Mouse (Mus musculus) G1E (cell line): ENCODE data around the gene Spata5.

Experiments
- CTCF ChIP-seq: IDR thresholded peaks from 2 replicates; pipeline ENCODE4 v1.5.1; 2012; ENCODE audit warnings: low read depth, low read length, inconsistent platforms, mixed read lengths
- GATA1 ChIP-seq: IDR thresholded peaks from 2 replicates; pipeline ENCODE4 v1.6.1; 2012; ENCODE audit warnings: borderline replicate concordance, low read length, inconsistent platforms, mixed read lengths
- GATA2 ChIP-seq: IDR thresholded peaks from 2 replicates; pipeline ENCODE4 v1.6.1; 2012; ENCODE audit warnings: low read depth, low read length, inconsistent platforms, borderline replicate concordance
- TAL1 ChIP-seq: conservative IDR thresholded peaks from 2 replicates; pipeline ENCODE4 v1.6.1; 2012; ENCODE audit warnings: low read depth, low read length, inconsistent platforms, mixed read lengths

GRCm38 (mm10) chr3:37614878-37615650 is 195.4 kb downstream of the Spata5 start:
- TF ChIP-seq CTCF, result no peak
- TF ChIP-seq GATA2, result no peak
- no peak for TF ChIP-seq GATA1
- TF ChIP-seq TAL1, result no peak
